ENCODE assay signal across 17 mouse cellular contexts in genomic region chr16:8596336-8596735, GRCm38 (mm10). TPM values are rescaled to one million over a fixed set of nuclear protein-coding genes. Genes with fewer than 3 reads are reported as not detected.
DNase-seq lines count a peak whose midpoint lies in the region; ATAC-seq lines count a peak whose summit lies in the region.
"Had no signal": no experiment of that assay in that cellular context is flagged by ENCODE, and none has a peak within 500 bp of the region (broad histone marks: within the 10 kb centered on the region; RNA-seq: fewer than 3 reads in every experiment).

No protein-coding gene starts in this region.

- H3K36me3 ChIP-seq in kidney, embryonic 16.5 days (ENCODE audit: insufficient read depth, low read length), result no peaks in the 10 kb centered on the region
- H3K36me3 ChIP-seq: midbrain, embryonic 12.5 days had no signal

- no peak overlapping the region for H3K4me3 ChIP-seq in kidney, embryonic 16.5 days (ENCODE audit: low read length)
- H3K4me3 ChIP-seq: heart, embryonic 12.5 days; left cerebral cortex, adult 2 months; midbrain, embryonic 12.5 days; neural tube, embryonic 13.5 days had no signal

- H3K4me2 ChIP-seq in kidney, embryonic 16.5 days (replicated peaks; ENCODE audit: low read depth, low read length), result no peak overlapping the region
- H3K4me2 ChIP-seq: heart, embryonic 12.5 days; hindbrain, embryonic 14.5 days; midbrain, embryonic 12.5 days; neural tube, embryonic 13.5 days had no signal

- H3K27me3 ChIP-seq in kidney, embryonic 16.5 days (ENCODE audit: insufficient read depth, low read length), result no peaks in the 10 kb centered on the region
- H3K27me3 ChIP-seq: heart, embryonic 12.5 days; midbrain, embryonic 12.5 days; neural tube, embryonic 13.5 days had no signal

- peak; percentile 59; the same call in 1 of the 2 replicates for ATAC-seq in kidney, embryonic 16.5 days (ENCODE audit: low FRiP score, low TSS enrichment)
- ATAC-seq: lung, postnatal 0 days had no signal

- no peak for DNase-seq in kidney, adult 18-20 months
- DNase-seq in right cerebral cortex, adult 18-20 months, result peak; percentile 51
- DNase-seq in right cerebral cortex, postnatal 4 days, result no peak
- peak; percentile 25 to 38 for DNase-seq in left cerebral cortex, adult 9 months (ENCODE audit: low spot score in 2 of 2)
- peak; percentile 60 for DNase-seq in telencephalon, adult 2 months (ENCODE audit: low read depth, low spot score)
- no peak for DNase-seq in cerebellum, adult 18-20 months
- DNase-seq: cerebellum, adult 8-10 months; heart, postnatal 14 days; kidney, postnatal 14 days; thymus, postnatal 25 days had no signal

- H3K27ac ChIP-seq in kidney, embryonic 16.5 days (ENCODE audit: low read length), result no peak overlapping the region
- H3K27ac ChIP-seq: hindbrain, embryonic 14.5 days; left cerebral cortex, adult 2 months; midbrain, embryonic 12.5 days; neural tube, embryonic 13.5 days had no signal

- 0 out of 2 replicates have a peak, but pooled peaks cover 3% of the 10 kb centered on the region for H3K4me1 ChIP-seq in kidney, embryonic 16.5 days (ENCODE audit: insufficient read depth, low read length)
- H3K4me1 ChIP-seq: heart, embryonic 12.5 days; midbrain, embryonic 12.5 days; neural tube, embryonic 13.5 days had no signal

- no peak overlapping the region for H3K9ac ChIP-seq in kidney, embryonic 16.5 days (replicated peaks; ENCODE audit: low read length)
- H3K9ac ChIP-seq: heart, embryonic 12.5 days; hindbrain, embryonic 14.5 days; midbrain, embryonic 12.5 days; neural tube, embryonic 13.5 days had no signal

- H3K9me3 ChIP-seq in kidney, embryonic 16.5 days (ENCODE audit: low read length), result no peaks in the 10 kb centered on the region
- H3K9me3 ChIP-seq: heart, embryonic 12.5 days; midbrain, embryonic 12.5 days; neural tube, embryonic 13.5 days had no signal

- 45% methylated on average over 4 of the region's 4 CpGs for WGBS in kidney, embryonic 16.5 days

RNA-seq across cellular contexts. Expression of gene Pmm2, which starts 41.1 kb away (rescaled TPM):
- polyA plus RNA-seq in kidney, embryonic 16.5 days (2015; fragmentation: Nextera tagmentation; extraction: Ambion mirVana), result 61.2 and 63.3 TPM in 2 replicates

RNA-seq across cellular contexts. Expression of gene Tmem186, which starts 41.2 kb away (rescaled TPM):
- 22.5 and 25.3 TPM in 2 replicates for polyA plus RNA-seq in kidney, embryonic 16.5 days (2015; fragmentation: Nextera tagmentation; extraction: Ambion mirVana)

Comparison
In these comparisons a context has a peak if more than half of its experiments do, and no peak if none do; other contexts are left out.
1. DNase-seq: peak in right cerebral cortex, adult 18-20 months (single experiment), left cerebral cortex, adult 9 months (2 of 2) and telencephalon, adult 2 months (single experiment); none in kidney, adult 18-20 months (single experiment), right cerebral cortex, postnatal 4 days (single experiment) and cerebellum, adult 18-20 months (0 of 2).